Mouse (Mus musculus) ovary, postnatal 14 days (tissue): ENCODE results near the gene Rpl10.

Experiments used
- DNase-seq: peaks from one replicate; pipeline ENCODE4 v3.0.0; 2022; ENCODE audit warnings: low spot score

Rpl10 gene

DNA sequence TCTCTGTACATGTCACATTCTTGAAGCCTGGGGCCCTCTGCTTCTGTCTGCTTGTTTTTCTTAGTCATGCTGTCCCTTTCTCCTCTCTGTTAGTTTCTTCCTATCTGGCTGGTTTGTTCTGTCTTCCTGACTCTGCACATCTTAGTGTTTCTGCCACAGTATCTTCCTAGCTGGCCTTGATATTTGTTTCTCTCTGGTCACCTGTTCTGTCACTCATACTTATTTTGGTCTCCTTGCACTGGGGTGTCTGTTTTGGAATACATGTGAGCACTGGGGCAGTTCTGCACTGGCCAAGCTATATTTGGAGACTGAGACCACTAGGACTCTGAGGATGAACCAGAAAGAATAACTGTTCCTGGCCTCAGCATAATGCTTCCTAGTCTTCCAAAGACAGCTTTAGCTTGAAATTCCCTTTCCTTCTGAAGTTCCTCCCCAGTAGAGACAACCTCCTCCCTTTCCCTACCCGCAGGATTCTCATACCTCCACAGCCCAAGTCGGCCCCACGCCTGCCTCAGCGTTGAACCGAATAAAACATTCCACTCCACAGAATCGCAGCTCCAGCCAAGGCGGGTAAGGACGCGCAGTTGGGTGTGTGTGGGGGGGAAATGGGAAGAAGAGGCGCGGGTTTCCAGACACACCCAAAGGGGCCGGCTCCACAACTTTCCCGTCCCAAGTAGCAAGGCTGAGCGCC, 10.6 kb downstream of the Rpl10 start:
- DNase-seq: no peak

- no peak for DNase-seq
Observed at GRCm38 (mm10) chrX:74281732-74282394, 11.3 kb downstream of the Rpl10 start, which contains the start of the genes Taz and Dnase1l1. TSS of gene Taz (plus strand) at chrX:74281912. TSS of gene Dnase1l1 (minus strand) at chrX:74282337.

DNA sequence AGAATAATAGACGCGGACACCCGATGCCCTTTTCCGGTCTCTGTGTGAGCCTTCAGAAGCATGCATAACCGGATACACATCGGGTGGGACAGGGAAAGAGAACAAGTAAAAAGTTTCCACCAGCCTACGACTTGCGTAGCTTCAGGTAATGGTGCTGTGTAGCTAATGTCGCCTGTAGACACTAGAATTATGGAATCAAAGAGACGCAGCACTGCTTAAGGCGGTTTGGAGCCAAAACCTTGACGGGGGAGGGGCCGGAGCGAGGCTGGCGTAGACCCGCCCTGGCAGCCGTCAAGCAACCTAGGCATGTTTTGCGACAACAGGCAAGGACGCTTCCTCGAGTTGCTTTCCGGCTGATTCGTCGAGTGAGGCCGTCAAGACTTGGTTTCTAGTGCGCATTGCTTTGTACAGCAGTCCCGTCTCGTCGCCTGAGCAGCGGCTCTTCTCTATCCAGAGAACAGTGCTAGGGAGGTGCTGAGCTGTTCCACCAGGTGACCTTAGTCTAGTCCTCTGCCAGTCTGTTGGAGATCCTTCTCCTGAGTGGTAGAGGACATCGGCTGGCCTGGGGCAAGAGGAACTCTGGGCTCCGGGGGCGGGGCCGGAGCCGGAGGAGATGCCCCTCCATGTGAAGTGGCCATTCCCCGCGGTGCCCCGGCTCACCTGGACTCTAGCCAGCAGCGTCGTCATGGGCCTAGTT, 11.9 kb downstream of the Rpl10 start:
- DNase-seq: peak; percentile 62

DNA sequence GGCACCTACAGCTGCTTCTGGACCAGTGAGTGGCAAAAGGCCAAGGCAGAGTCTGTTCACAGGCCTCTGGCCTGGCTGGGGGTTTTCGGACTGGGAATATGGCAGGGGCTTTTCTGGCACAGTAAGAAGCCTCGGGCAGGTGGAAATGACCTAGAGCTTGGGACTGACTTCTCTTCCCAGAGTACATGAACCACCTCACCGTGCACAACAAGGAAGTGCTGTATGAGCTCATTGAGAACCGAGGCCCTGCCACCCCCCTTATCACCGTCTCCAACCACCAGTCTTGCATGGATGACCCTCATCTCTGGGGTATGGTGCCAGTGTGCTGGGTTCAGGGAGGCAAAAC, 12.5 kb downstream of the Rpl10 start:
- no peak for DNase-seq

DNA sequence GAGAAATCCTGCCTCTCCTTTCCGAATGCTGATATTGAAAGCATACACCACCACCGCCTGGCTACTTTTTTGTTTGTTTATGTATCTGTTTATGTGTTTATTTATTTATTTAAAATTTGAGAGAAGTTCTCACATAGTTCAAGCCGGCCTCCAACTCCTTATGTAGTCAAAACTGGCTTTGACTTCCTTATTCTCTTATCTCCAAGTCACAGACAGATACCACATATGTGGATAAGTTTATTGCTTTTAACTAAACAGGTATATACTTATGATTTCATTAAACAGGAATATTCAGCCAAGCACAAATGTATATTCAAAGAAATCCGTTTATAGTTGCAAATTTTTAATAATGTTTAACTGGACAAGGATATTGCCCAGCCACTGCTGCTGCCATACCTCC, 22.8 kb downstream of the Rpl10 start:
- DNase-seq: no peak

DNA sequence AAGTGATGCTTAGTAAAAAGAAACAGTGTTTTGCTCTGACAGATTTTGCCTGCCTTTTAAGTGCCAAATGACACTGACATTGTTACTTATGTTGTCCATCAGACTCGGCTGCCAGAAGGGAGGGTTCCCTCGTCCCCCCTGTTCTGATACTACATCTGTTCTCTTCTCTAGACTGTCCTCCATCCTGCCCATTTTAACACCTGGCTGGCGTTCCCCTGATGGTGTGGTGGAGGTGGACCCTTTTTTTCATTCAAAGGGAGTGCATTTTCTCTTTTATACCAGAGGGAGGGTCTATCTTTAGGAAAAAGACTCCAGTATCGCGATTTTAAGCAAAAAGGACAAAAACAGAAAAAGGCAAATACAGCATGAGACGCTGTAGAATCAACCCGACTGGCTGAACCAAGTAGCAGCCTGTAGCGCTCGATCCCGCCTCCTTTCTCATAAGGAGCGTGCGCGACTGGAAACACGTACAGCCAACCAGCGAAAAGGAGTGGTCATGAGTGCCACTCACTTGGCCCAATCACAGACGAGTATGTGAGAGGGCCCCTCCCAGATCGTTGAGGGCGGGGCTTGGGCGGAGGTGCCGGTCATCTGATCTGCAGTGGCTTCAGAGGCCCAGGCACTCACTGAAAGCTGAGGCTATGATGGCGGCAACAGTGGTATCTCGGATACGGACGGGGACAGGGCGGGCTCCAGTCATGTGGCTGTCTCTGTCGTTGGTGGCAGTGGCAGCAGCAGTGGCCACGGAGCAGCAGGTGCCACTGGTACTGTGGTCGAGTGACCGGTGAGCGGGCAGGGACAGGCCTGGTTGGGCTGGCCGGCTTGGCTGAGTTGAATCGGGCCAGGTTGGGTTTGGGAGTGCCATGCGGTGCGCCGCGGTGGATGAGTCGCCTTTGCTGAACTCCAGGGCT, 26.2 kb downstream of the Rpl10 start, which contains the start of gene Atp6ap1:
Gene Atp6ap1 (plus strand): TSS at position 560 of the 911 bp plus-strand sequence.
- DNase-seq: peak; percentile 78

- DNase-seq: no peak
Observed at GRCm38 (mm10) chrX:74298348-74298747, 27.7 kb downstream of the Rpl10 start.

GRCm38 (mm10) chrX:74299721-74300120, 29.1 kb downstream of the Rpl10 start:
- DNase-seq: no peak

DNA sequence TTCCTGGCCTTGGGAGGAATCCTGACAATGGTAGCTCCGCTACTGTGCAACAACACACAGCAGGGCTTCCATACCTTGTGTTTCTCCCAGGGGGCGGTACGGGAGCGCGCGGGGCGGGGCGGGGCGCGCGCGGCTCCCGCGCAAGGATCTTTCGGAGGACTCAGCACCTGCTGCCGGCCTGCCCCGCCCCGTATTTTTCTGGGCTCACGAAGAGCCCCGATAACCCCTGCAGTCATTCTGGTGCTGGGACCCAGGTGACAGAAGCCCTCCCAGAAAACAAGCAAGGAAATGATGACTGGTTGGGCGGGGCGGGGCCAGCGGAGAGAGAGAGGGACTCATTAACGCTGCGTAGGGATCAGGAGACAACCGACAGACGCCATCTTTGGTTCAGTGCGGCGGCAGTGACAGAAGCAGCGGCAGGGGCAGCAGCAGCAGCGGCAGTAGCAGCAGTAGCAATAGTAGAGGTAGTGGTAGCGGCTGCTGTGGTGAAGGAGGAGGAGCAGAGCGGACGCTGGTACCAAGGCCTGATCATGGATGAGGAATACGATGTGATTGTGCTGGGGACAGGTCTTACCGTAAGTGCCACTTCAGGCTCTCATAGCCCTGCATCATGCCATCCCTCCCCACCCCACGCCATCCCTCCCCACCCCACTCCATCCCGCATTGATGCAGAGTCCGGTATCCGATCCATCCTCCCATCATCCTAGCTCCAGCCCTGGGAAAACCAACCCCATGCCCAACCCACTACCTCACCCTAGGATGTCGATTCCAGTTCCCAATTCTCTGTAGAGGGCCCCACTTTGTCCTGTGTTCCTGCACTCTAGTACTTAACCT, 34.5 kb downstream of the Rpl10 start, which contains the start of gene Gdi1:
Gene Gdi1 (plus strand): TSS at position 132 of the 834 bp plus-strand sequence.
- DNase-seq: peak; percentile 60

DNA sequence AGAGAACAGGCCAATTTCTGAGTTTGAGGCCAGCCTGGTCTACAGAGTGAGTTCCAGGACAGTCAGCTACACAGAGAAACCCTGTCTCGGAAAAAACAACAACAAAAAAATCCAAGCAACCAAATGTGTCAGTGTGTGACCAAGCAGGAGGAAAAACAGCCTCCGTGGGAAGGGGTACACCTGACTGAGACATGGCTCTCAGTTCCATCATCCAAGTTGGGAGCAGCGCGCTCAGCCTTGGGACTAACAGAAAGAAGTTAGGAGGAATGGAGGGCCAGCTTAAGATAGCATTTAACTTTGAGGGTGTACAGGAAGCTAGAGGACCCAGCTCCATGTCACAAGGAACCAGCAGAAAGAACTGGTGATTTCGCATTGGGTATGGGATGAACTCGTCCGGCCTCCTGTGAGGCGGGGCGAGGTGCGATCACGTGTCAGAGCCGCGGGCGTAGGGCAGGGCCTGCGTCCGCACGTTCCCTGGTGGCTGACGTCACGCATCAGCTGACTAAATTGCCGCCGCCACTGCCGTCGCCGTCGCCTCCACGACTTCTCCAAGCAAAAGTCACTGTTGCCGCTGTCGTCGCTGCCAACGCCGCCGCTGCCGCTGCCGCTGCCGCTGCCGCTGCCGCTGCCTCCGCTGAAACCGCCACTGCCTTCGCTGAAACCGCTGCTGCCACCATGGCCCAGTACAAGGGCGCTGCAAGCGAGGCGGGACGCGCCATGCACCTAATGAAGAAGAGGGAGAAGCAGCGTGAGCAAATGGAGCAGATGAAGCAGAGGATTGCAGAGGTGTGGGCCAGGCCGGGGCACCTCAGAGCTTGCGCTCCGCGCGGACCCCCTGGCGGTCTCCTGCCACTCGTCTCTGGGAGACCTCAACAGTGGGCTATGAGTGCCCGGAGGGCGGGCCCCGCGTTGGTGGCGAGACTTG, 42.2 kb downstream of the Rpl10 start, which contains the start of gene Fam50a:
Gene Fam50a (plus strand): TSS at position 494 of the 925 bp plus-strand sequence.
- peak; percentile 60 for DNase-seq
